Mouse (Mus musculus) common myeloid progenitor, adult 5-6 weeks (primary cell): ENCODE results near the gene Fcnb. TPM values are rescaled to one million over a fixed set of nuclear protein-coding genes. Genes with fewer than 3 reads are reported as not detected.

Experiments used
- ATAC-seq: replicated peaks from 2 replicates; pipeline ENCODE4 v1.8.0; 2016; ENCODE audit warnings: low read depth, mild to moderate bottlenecking, moderate TSS enrichment, inconsistent platforms; ENCODE audit not compliant: poor library complexity, severe bottlenecking
- total RNA-seq: library from RNA; stranded (forward); fragments of 200-1000, 187-1606 nt; gene quantifications from 2 replicates; pipeline ENCODE4 v1.2.3, GENCODE M21; 2017

Fcnb gene
- total RNA-seq, 1 experiment from 2014 or later = 4.8 TPM

- ATAC-seq = no peak
These were observed 47.9 kb downstream of the Fcnb start for GRCm38 (mm10) chr2:28036788-28037187.

GRCm38 (mm10) chr2:28034011-28034710 lies 50.5 kb downstream of the Fcnb start:
- ATAC-seq = no peak

- ATAC-seq = peak; percentile 59
These were observed 52.2 kb downstream of the Fcnb start for GRCm38 (mm10) chr2:28032469-28032868.

GRCm38 (mm10) chr2:28031860-28032259 lies 52.8 kb downstream of the Fcnb start:
- peak; percentile 40 for ATAC-seq

Other genes starting within 250 kb of the Fcnb start
- 0.97 and 5.0 TPM in 2 replicates for gene Col5a1, start 198.5 kb downstream of the Fcnb start, total RNA-seq
- 1.2 TPM in 2 replicates for gene Olfm1, start 108.1 kb upstream of the Fcnb start, total RNA-seq